Mouse (Mus musculus) lung, postnatal 0 days (tissue): ENCODE results near the gene Lrrc18.

ENCODE experiments used
- CTCF ChIP-seq: IDR thresholded peaks from 2 replicates; pipeline ENCODE4 v1.5.1; 2016; ENCODE audit warnings: antibody characterized with exemption, mild to moderate bottlenecking
- EP300 ChIP-seq: IDR thresholded peaks from 2 replicates; pipeline ENCODE4 v1.6.1; 2016; ENCODE audit warnings: antibody characterized with exemption, mild to moderate bottlenecking, control low read depth

DNA sequence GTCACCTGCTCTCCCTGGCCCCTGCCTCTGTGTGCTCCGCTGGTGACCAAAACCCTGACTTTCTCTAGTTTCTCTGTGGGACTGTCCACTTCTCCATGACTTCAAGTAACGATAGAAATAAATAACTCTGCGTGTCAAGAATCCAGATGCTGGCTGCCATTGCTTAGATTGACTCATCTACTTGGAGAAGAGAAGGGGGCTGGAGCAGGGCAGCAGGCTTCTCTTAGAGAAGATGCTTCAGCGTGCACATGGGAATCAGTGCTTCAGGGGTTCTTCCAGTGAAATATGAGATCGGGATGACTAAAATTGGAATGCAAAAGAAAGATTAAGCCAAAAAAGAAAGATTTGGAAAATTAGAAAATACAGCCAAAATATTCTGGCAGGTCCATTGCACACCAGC is 28.4 kb downstream of the Lrrc18 start:
- TF ChIP-seq CTCF, result no peak
- TF ChIP-seq EP300, result no peak
